Mouse (Mus musculus): ENCODE results near the gene Bpnt1.

The Bpnt1 gene

GRCm38 (mm10) chr1:185328721-185329610, 3.0 kb upstream of the Bpnt1 start, which contains the start of gene Iars2:
Gene Iars2 (minus strand): TSS chr1:185329396.
- in situ Hi-C loops (cut with MboI; ENCODE audit: unreplicated experiment in 2 of 2): loop anchor here in 1 of 2 experiments (10.0 kb wide), 1 partner anchor 76 kb away; no protein-coding TSS in a partner anchor

DNA sequence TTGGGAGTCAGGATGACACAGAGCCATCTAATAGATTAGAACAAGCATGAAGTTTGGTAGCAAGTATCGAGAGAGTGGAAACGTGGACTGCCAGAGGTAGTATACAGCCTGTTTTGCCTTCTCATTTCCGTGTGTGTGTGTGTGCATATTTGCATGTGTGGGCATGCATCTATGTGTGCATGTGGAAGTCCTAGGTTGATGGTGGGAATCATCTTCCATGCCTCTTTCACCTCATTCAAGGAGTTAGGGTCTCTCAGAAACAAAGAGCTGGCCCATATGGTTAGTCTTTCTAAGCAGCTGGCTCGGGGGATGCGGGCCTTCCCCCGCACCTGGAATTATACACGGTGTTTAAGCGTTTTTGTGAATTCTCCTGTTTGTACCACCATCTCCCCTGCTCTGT, 2.1 kb upstream of the Bpnt1 start:
- in situ Hi-C loops (cut with MboI; ENCODE audit: unreplicated experiment in 2 of 2): loop anchor here in 1 of 2 experiments (10.0 kb wide), 1 partner anchor 75 kb away; no protein-coding TSS in a partner anchor

GRCm38 (mm10) chr1:185331364-185331763, 585 bp upstream of the Bpnt1 start:
- in situ Hi-C loops (cut with MboI; ENCODE audit: unreplicated experiment in 2 of 2): no loop called here

DNA sequence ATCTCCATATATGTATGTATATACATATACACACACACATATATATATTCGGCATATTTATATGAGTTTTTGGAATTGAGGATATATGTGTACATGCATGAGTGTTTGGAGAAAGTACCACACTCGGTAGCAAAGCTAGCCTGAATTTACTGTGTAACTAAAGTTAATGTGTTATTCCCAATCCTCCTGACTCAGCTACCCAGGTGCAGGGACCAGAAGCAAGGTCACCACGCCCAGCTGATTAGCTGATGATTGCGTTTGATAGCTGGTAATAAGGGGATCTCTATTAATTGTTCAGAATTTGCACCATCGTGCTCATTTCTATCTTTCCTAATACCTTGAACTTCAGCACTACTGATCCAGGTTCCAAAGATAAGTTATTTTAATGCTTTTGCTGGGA, 1.7 kb downstream of the Bpnt1 start:
- in situ Hi-C loops (cut with MboI; ENCODE audit: unreplicated experiment in 2 of 2): no loop called here

- in situ Hi-C loops (cut with MboI; ENCODE audit: unreplicated experiment in 2 of 2): no loop called here
Measured at GRCm38 (mm10) chr1:185334136-185334535, 2.2 kb downstream of the Bpnt1 start.

GRCm38 (mm10) chr1:185335231-185335765, 3.3 kb downstream of the Bpnt1 start:
- in situ Hi-C loops (cut with MboI; ENCODE audit: unreplicated experiment in 2 of 2): no loop called here

- in situ Hi-C loops (cut with MboI; ENCODE audit: unreplicated experiment in 2 of 2): no loop called here
Measured at GRCm38 (mm10) chr1:185336535-185336934, 4.6 kb downstream of the Bpnt1 start.

DNA sequence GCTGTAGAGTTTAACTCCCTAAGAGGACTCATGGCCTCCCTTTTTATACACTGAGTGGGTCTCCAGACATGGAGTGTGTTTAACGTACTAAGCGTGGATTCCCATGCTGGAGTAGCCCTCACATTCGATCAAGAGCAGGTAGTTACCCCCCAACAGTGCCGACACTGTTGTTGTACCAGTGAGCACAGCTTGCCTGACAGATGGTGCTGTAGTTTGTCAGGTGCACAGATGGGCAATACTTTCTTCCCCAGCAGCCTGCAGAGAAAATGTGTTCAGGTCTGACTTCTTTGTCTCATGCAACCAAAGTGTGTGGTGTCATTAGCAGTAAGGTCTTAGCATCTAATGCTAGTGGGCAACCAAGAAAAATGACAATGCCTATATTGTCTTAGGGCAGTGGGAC, 10.5 kb downstream of the Bpnt1 start:
- in situ Hi-C loops (cut with MboI; ENCODE audit: unreplicated experiment in 2 of 2): no loop called here

- in situ Hi-C loops (cut with MboI; ENCODE audit: unreplicated experiment in 2 of 2): no loop called here
Measured at GRCm38 (mm10) chr1:185343422-185343821, 11.5 kb downstream of the Bpnt1 start.

DNA sequence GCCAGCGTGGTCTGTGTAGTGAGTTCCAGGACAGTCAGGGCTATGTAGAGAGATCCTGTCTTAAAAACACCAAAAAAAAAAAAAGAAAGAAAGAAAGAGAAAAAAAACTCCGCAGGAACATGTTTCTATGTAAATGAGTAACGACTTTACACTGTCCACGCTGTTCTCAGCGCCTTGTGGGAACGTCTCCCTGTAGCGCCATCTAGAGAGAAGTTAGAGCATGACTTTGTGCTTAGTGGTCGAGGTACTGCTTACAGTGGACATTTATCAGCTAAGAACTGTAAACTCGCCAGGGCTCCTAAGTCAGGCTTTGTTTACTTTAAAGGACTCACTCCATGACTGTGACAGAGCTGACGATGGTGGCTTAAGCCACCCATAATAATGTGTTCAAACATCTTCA, 14.2 kb downstream of the Bpnt1 start:
- in situ Hi-C loops (cut with MboI; ENCODE audit: unreplicated experiment in 2 of 2): no loop called here

GRCm38 (mm10) chr1:185349741-185350140, 17.8 kb downstream of the Bpnt1 start:
- in situ Hi-C loops (cut with MboI; ENCODE audit: unreplicated experiment in 2 of 2): no loop called here

GRCm38 (mm10) chr1:185350611-185351010, 18.7 kb downstream of the Bpnt1 start:
- in situ Hi-C loops (cut with MboI; ENCODE audit: unreplicated experiment in 2 of 2): no loop called here

- in situ Hi-C loops (cut with MboI; ENCODE audit: unreplicated experiment in 2 of 2): no loop called here
Measured at GRCm38 (mm10) chr1:185352151-185352550, 20.2 kb downstream of the Bpnt1 start.

GRCm38 (mm10) chr1:185353351-185353750, 21.4 kb downstream of the Bpnt1 start:
- in situ Hi-C loops (cut with MboI; ENCODE audit: unreplicated experiment in 2 of 2): no loop called here

GRCm38 (mm10) chr1:185354731-185355130, 22.8 kb downstream of the Bpnt1 start:
- in situ Hi-C loops (cut with MboI; ENCODE audit: unreplicated experiment in 2 of 2): no loop called here

DNA sequence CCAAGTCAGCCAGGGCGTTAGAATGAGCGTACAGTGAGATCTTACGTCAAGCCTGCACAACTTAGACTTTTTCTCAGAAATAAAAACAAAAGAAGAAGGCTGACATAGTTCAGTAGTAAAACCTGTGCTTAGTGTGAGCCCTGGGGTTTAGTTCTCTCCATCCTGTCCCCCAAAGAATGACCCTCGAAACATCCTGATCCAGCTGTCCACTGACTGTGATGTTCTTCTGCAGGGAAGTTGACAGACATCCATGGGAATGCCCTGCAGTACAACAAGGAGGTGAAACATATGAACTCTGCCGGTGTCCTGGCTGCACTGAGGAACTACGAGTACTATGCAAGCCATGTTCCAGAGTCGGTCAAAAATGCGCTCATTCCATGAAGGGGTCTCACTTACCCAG, 24.3 kb downstream of the Bpnt1 start:
- in situ Hi-C loops (cut with MboI; ENCODE audit: unreplicated experiment in 2 of 2): no loop called here

GRCm38 (mm10) chr1:185358211-185358610, 26.3 kb downstream of the Bpnt1 start:
- in situ Hi-C loops (cut with MboI; ENCODE audit: unreplicated experiment in 2 of 2): no loop called here

- in situ Hi-C loops (cut with MboI; ENCODE audit: unreplicated experiment in 2 of 2): no loop called here
Measured at GRCm38 (mm10) chr1:185362677-185363520, 30.9 kb downstream of the Bpnt1 start, which contains the start of gene Eprs. Gene Eprs (plus strand): TSS chr1:185363044.

DNA sequence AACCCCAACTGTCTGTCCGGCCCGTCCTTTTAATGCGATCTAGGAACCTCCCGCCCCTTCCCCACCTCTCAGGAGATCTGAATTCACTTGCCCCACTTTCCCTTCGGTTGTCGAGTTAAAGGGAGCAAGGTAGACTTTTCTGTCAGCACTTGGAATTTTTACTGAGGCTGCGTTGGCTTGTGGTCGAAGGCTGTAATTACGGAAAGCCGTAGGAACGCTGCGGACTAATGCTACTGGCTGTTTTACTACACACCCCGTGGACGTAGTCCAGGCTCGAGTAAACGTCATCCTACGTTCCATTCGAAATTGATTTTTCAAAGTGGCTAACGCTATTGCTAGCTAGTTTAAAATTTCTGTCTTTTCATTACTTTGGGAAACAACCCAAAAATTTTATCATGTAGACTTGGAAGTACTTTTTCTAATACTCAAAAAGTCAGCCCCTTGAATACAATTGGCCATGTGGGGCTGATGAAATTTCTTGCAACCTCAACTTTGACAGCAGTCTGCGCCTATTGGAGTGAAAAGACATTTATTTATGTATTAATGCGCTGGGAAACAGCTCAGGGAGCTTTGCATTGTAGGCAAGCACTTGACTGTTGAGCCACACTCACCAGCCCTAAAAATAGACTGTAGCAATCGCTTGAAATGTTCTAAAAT, 31.7 kb downstream of the Bpnt1 start:
- in situ Hi-C loops (cut with MboI; ENCODE audit: unreplicated experiment in 2 of 2): no loop called here

- in situ Hi-C loops (cut with MboI; ENCODE audit: unreplicated experiment in 2 of 2): no loop called here
Measured at GRCm38 (mm10) chr1:185364183-185364540, 32.2 kb downstream of the Bpnt1 start.

- in situ Hi-C loops (cut with MboI; ENCODE audit: unreplicated experiment in 2 of 2): no loop called here
Measured at GRCm38 (mm10) chr1:185367383-185367782, 35.4 kb downstream of the Bpnt1 start.

All from v-Abl transformed pro-B cells (cell line).